Mouse (Mus musculus) liver, adult 2 months (tissue): ENCODE results near the gene Eif3d.
"Not testable (repeated sequence)": the region's sequence is repeated elsewhere in the genome, so short reads cannot be mapped to it uniquely, and the experiment has no call there.

Experiments used
- CTCF ChIP-seq: fragments of 200-500 bp; IDR thresholded peaks from 2 replicates; pipeline ENCODE4 v1.5.1; 2011; ENCODE audit warnings: low read depth, low read length, control low read depth
- POLR2A ChIP-seq: fragments of 200-500 bp; IDR thresholded peaks from 2 replicates; pipeline ENCODE4 v1.6.1; 2011; ENCODE audit warnings: low read length, control low read depth; ENCODE audit not compliant: insufficient read depth; ENCODE audit errors: extremely low read depth

- not testable (repeated sequence) for TF ChIP-seq POLR2A, CTCF
Measured at GRCm38 (mm10) chr15:78008206-78008605, 37.6 kb upstream of the Eif3d start.
